Mouse (Mus musculus) midbrain, embryonic 15.5 days (tissue): Measurements from ENCODE around the gene Plekha8. TPM values are rescaled to one million over a fixed set of nuclear protein-coding genes. Genes with fewer than 3 reads are reported as not detected.
A peak's percentile ranks its signal among the peaks of the same experiment; 100 is the strongest.

Source experiments
- ATAC-seq: fragments of 200-750 bp; cut with Nextera tagmentation; replicated peaks from 2 replicates; pipeline ENCODE4 v1.8.0; 2017; ENCODE audit warnings: moderate TSS enrichment
- H3K27ac ChIP-seq: fragments of 300-500 bp; sonication (generic); 2 replicates; pipeline ENCODE4 v1.5.1; 2015; ENCODE audit warnings: mild to moderate bottlenecking, inconsistent platforms
- H3K27me3 ChIP-seq: fragments of 300-500 bp; sonication (generic); replicated peaks from 2 replicates; pipeline ENCODE4 v1.6.1; 2015; ENCODE audit warnings: inconsistent platforms
- H3K36me3 ChIP-seq: fragments of 300-500 bp; sonication (generic); replicated peaks from 2 replicates; pipeline ENCODE4 v1.6.1; 2015; ENCODE audit warnings: inconsistent platforms
- H3K4me1 ChIP-seq: fragments of 300-500 bp; sonication (generic); 2 replicates; pipeline ENCODE4 v1.6.1; 2015; ENCODE audit warnings: inconsistent platforms
- H3K4me2 ChIP-seq: fragments of 300-500 bp; sonication (generic); 2 replicates; pipeline ENCODE4 v1.6.1; 2015; ENCODE audit warnings: inconsistent platforms, mild to moderate bottlenecking, moderate library complexity
- H3K4me3 ChIP-seq: fragments of 300-500 bp; sonication (generic); 2 replicates; pipeline ENCODE4 v1.5.1; 2015; ENCODE audit warnings: mild to moderate bottlenecking, inconsistent platforms
- H3K9ac ChIP-seq: fragments of 300-500 bp; sonication (generic); 2 replicates; pipeline ENCODE4 v1.6.1; 2015; ENCODE audit warnings: mild to moderate bottlenecking, inconsistent platforms
- H3K9me3 ChIP-seq: fragments of 300-500 bp; sonication (generic); 2 replicates; pipeline ENCODE4 v1.6.1; 2016; ENCODE audit warnings: inconsistent platforms
- WGBS: fragments of 180-500 bp; shearing (Covaris S2); methylation state at CpG from one replicate; pipeline ENCODE4 v1.1.7; 2015; ENCODE audit warnings: mixed read lengths; 5-methylcytosine and 5-hydroxymethylcytosine counted together
- polyA plus RNA-seq: library from polyadenylated mRNA; unstranded; fragments of >200 nt; fragmentation: Nextera tagmentation; extraction: Ambion mirVana; gene quantifications from 2 replicates; pipeline ENCODE4 v1.2.1, GENCODE M21; 2015

Plekha8 gene
- 9.5 and 10.5 TPM in 2 replicates for polyA plus RNA-seq

DNA sequence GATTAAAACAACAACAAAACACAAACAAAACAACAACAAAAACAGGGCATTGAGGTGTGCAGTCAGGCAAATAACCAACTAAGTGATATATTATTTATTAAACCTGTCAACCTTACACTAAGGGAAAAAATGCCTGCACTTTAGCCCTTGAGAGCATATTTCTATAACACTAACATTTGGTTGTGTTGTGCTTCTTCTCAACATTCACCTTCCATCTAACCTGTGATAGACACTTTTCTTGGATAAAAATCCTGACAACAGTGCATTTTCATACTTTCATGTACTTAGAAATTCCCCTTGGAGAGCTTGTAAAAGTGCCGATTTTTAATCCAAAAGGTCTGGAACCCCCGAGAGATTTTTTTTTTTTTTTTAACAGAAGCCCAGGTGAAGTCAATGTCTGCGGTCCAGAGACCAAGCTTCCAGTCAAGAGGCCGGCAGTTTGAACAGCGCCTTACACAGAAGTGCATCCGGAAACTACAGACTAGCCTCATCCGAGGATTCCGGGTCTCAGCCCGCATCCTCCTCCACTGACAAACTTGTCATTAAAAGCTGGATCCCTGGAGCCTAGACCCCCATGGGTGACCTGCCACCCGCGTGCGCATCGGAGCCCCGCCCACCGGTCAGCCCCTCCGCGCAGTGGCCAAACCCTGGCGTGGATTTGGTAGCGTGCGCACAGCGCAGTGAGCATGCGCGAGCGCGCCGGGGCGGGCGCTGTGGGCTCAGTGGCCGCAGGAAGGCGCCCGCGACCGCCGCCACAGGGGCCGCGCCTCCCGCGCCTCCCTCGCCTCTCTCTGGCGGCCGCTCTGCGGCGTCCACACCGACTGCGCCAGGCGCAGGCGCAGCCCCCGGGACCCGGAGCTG lies at the start of gene Plekha8:
Gene Plekha8 (plus strand): TSS at position 643 of the 861 bp plus-strand sequence.
- Histone ChIP-seq H3K4me1 (peaks cover 42% of the 10 kb centered on the region), H3K9me3 (no peaks in the 10 kb centered on the region), H3K4me3 (peak within 1 kb of the TSS; percentile 72), H3K9ac (peak within 1 kb of the TSS; percentile 64), H3K27ac (peak within 1 kb of the TSS; percentile 77), H3K36me3 (no peaks in the 10 kb centered on the region), H3K4me2 (peak within 1 kb of the TSS; percentile 77), H3K27me3 (no peaks in the 10 kb centered on the region)
- ATAC-seq: peak; percentile 93
- WGBS: under 1% methylated on average over 49 of the region's 49 CpGs

GRCm38 (mm10) chr6:54548314-54549019 lies 46.4 kb upstream of the Plekha8 start:
- peaks cover 5% of the 10 kb centered on the region for H3K36me3 ChIP-seq
- H3K27ac ChIP-seq: 0 out of 2 replicates have a peak overlapping the region, but pooled peaks have one; percentile 24
- no peak overlapping the region for H3K4me2 ChIP-seq
- no peak overlapping the region for H3K9ac ChIP-seq
- 62% methylated on average over 13 of the region's 13 CpGs for WGBS
- ATAC-seq: 0 out of 2 replicates have a peak, but pooled peaks have one; percentile 31
- H3K4me3 ChIP-seq: no peak overlapping the region
- no peaks in the 10 kb centered on the region for H3K27me3 ChIP-seq
- H3K4me1 ChIP-seq: peaks cover 29% of the 10 kb centered on the region
- no peaks in the 10 kb centered on the region for H3K9me3 ChIP-seq

DNA sequence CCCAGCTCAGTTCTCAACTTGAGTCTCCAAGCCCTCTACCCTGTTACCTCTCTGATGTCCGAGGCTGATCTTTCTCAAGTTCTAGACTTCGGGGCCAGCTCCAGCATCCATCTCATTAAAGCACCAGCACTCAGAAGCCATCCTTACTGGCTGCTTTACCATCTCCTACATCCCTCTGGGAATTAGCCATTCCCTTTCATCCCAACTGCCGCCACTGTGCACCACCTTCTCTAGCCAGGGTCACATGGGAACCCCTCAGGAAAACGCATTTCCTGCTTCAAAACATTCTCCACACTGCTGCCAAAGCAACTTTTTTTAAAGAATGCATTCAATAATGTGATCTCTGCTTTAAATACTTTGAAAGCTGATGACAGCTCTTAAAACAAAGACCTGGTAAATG lies 45.6 kb upstream of the Plekha8 start:
- H3K27me3 ChIP-seq: no peaks in the 10 kb centered on the region

GRCm38 (mm10) chr6:54550801-54551323 lies 44.0 kb upstream of the Plekha8 start:
- Histone ChIP-seq H3K9me3 (no peaks in the 10 kb centered on the region), H3K36me3 (no peaks in the 10 kb centered on the region), H3K27me3 (no peaks in the 10 kb centered on the region), H3K4me2 (no peak overlapping the region), H3K27ac (no peak overlapping the region), H3K4me3 (no peak overlapping the region), H3K9ac (no peak overlapping the region), H3K4me1 (peaks cover 52% of the 10 kb centered on the region)
- no peak for ATAC-seq
- 51% methylated on average over 7 of the region's 7 CpGs for WGBS

More for the DNA sequence above, 45.6 kb upstream of the Plekha8 start:
- no peaks in the 10 kb centered on the region for H3K36me3 ChIP-seq
- H3K4me2 ChIP-seq: no peak overlapping the region
- H3K4me3 ChIP-seq: no peak overlapping the region
- H3K4me1 ChIP-seq: peaks cover 38% of the 10 kb centered on the region
- WGBS: 57% methylated on average over 4 of the region's 4 CpGs
- no peak for ATAC-seq
- H3K9ac ChIP-seq: no peak overlapping the region
- H3K9me3 ChIP-seq: no peaks in the 10 kb centered on the region
- no peak overlapping the region for H3K27ac ChIP-seq

- ATAC-seq: peak; percentile 55
- WGBS: 19% methylated on average over 9 of the region's 9 CpGs
- Histone ChIP-seq H3K4me2 (no peak overlapping the region; the same call in 1 of the 2 replicates), H3K9ac (no peak overlapping the region), H3K27me3 (no peaks in the 10 kb centered on the region), H3K9me3 (no peaks in the 10 kb centered on the region), H3K27ac (peak overlapping the region; percentile 62), H3K4me1 (peaks cover 52% of the 10 kb centered on the region), H3K36me3 (no peaks in the 10 kb centered on the region), H3K4me3 (no peak overlapping the region)
Measured at GRCm38 (mm10) chr6:54552721-54553413, 42.0 kb upstream of the Plekha8 start.

DNA sequence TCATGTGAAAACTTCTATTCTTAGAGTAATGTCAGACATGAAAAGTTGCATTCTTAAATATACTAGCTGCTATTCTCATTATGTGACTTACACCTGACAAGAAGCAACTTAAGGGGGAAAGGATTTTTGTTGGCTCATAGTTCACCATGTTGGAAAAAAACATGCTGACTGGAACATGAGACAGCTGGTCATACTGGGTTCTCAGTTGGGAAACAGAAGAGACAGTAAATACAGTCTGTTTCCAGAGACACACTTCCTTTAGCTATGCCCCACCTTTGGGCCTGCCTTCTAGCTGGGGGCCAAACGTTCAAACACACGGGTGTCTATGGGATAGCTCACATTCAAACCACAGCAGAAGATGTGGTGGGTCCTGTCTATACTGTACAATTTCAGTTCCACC lies 41.3 kb upstream of the Plekha8 start:
- no peaks in the 10 kb centered on the region for H3K36me3 ChIP-seq
- 46% methylated on average over 2 of the region's 2 CpGs for WGBS
- no peaks in the 10 kb centered on the region for H3K27me3 ChIP-seq
- H3K4me1 ChIP-seq: peaks cover 52% of the 10 kb centered on the region
- no peak overlapping the region for H3K4me2 ChIP-seq
- no peak for ATAC-seq
- peak overlapping the region; percentile 56 for H3K27ac ChIP-seq
- H3K9me3 ChIP-seq: no peaks in the 10 kb centered on the region
- H3K4me3 ChIP-seq: no peak overlapping the region
- no peak overlapping the region for H3K9ac ChIP-seq

GRCm38 (mm10) chr6:54554341-54555110 lies 40.4 kb upstream of the Plekha8 start:
- ATAC-seq: peak; percentile 79
- no peak overlapping the region for H3K9ac ChIP-seq
- no peak overlapping the region for H3K4me2 ChIP-seq
- peaks cover 45% of the 10 kb centered on the region for H3K4me1 ChIP-seq
- no peaks in the 10 kb centered on the region for H3K9me3 ChIP-seq
- H3K4me3 ChIP-seq: no peak overlapping the region
- H3K27ac ChIP-seq: peak overlapping the region; percentile 56
- 8% methylated on average over 8 of the region's 8 CpGs for WGBS
- no peaks in the 10 kb centered on the region for H3K36me3 ChIP-seq
- H3K27me3 ChIP-seq: no peaks in the 10 kb centered on the region

DNA sequence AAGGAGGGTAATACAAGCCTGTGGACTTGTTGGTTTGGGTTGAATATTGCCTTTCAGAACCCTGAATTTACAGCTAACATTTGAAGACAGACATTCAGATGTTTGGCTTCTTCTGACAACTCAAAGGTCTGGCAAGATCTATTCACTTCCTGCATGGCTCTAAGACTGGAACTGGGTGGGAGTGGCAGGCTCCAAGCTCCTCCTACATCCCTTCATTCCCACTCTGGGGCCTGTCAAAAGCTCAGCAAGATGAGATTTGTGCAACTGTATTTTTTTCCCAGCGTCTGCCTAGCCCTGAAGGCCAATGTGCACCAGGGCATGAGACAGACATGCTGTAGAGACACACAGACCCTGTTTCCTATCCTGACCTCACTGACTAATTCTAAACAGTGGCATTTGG lies 39.1 kb upstream of the Plekha8 start:
- Histone ChIP-seq H3K4me2 (no peak overlapping the region), H3K27me3 (no peaks in the 10 kb centered on the region), H3K4me1 (peaks cover 45% of the 10 kb centered on the region), H3K9ac (no peak overlapping the region), H3K9me3 (no peaks in the 10 kb centered on the region), H3K36me3 (no peaks in the 10 kb centered on the region), H3K27ac (no peak overlapping the region), H3K4me3 (no peak overlapping the region)
- 42% methylated on average over 1 of the region's 1 CpGs for WGBS
- ATAC-seq: no peak

DNA sequence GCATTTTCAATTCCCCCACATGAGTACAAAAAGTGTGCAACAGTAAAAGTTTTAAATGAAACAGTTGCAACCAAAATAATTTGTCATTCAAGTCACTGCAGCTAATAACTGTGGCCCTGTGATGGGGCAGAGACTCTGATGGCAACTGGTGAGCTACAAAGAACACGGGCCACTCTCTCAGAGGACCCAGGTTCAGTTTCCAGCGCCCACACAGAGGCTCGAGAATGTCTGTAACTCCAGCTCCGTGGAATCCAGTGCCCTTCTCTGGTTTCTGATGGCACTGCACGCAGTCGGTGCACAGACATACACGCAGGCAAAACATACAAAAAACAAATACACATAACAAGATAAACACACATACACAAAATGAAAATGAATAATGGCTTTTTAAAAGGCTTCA lies 37.2 kb upstream of the Plekha8 start:
- Histone ChIP-seq H3K4me3 (no peak overlapping the region), H3K27ac (no peak overlapping the region), H3K4me1 (peaks cover 46% of the 10 kb centered on the region), H3K4me2 (no peak overlapping the region), H3K9ac (no peak overlapping the region), H3K36me3 (no peaks in the 10 kb centered on the region), H3K27me3 (no peaks in the 10 kb centered on the region), H3K9me3 (no peaks in the 10 kb centered on the region)
- ATAC-seq: no peak
- WGBS: 94% methylated on average over 7 of the region's 7 CpGs

- H3K36me3 ChIP-seq: no peaks in the 10 kb centered on the region
- H3K27me3 ChIP-seq: no peaks in the 10 kb centered on the region
- H3K27ac ChIP-seq: no peak overlapping the region
- peaks cover 43% of the 10 kb centered on the region for H3K4me1 ChIP-seq
- H3K4me2 ChIP-seq: no peak overlapping the region
- H3K9ac ChIP-seq: no peak overlapping the region
- ATAC-seq: no peak
- WGBS: 57% methylated on average over 7 of the region's 7 CpGs
- no peaks in the 10 kb centered on the region for H3K9me3 ChIP-seq
- no peak overlapping the region for H3K4me3 ChIP-seq
Measured at GRCm38 (mm10) chr6:54558466-54558865, 36.4 kb upstream of the Plekha8 start.

- Histone ChIP-seq H3K9ac (no peak overlapping the region), H3K27me3 (no peaks in the 10 kb centered on the region), H3K27ac (no peak overlapping the region), H3K4me3 (no peak overlapping the region), H3K36me3 (no peaks in the 10 kb centered on the region), H3K9me3 (no peaks in the 10 kb centered on the region), H3K4me1 (peaks cover 42% of the 10 kb centered on the region), H3K4me2 (peak overlapping the region; percentile 15; the same call in 1 of the 2 replicates)
- no peak for ATAC-seq
- WGBS: 69% methylated on average over 17 of the region's 17 CpGs
Measured at GRCm38 (mm10) chr6:54562018-54562809, 32.7 kb upstream of the Plekha8 start.
